Mouse (Mus musculus) megakaryocyte, adult 5-6 weeks (primary cell): ENCODE results near the gene Acadl. TPM values are rescaled to one million over a fixed set of nuclear protein-coding genes. Genes with fewer than 3 reads are reported as not detected.

ENCODE experiments used
- ATAC-seq: 2 replicates; pipeline ENCODE4 v1.8.0; 2016; ENCODE audit warnings: mild to moderate bottlenecking, inconsistent platforms; ENCODE audit not compliant: poor library complexity, severe bottlenecking
- total RNA-seq, 2 experiments: library from RNA; stranded (forward) in 1 of 2; stranded (reverse) in 1 of 2; fragments of 153-499, 151-499 nt in 1 of 2; fragments of 221-1000, 200-1000 nt in 1 of 2; gene quantifications; 2 replicates each; pipeline versions ENCODE4 v1.2.3 to v1.2.4; 2015 to 2017

Acadl gene
- 75.7 and 87.7 TPM in 2 replicates for total RNA-seq (2015)
- 54.4 and 62.6 TPM in 2 replicates for total RNA-seq (2017)

DNA sequence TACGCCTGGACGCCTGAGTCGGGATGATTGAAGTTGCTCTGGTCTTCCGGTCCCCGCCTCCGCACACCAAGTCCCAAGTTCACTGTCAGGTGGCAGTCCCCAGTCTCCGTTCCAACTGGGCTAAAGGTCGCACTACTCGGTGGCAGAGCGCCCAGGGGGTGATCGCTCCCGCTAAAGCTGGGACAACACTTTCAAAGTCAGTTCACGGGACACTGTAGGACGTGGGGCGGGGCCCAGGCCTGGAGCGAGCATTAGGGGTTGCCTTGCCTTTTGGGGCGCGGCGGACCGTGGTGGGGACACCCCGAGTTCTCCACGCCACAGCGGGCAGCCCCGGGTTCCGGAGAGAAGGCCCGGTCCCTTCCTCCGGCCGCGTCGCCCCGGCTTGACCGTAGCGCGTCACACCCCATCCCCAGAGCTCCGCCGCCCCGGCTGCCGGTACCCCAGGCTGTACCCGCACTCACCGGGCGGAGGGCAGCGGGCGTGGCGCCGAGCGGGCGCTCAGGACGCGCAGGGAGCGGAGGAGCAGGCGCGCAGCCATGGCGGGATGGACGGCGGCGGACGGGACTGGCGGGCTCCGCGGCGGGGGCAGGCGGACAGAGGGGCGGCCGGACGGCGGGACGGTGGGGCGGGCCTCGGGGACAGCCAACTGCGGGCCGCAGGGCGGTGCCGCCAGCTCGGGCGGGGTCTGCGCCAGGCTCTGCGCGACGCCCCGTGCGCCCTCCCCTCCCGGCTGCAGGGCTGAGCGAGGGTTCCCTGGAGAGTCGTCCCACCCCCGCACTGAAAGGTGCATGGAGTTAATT is at the start of gene Acadl:
Gene Acadl, minus strand, starts transcription at position 566 of the 800 bp plus-strand sequence.
- ATAC-seq, result peak; percentile 82

DNA sequence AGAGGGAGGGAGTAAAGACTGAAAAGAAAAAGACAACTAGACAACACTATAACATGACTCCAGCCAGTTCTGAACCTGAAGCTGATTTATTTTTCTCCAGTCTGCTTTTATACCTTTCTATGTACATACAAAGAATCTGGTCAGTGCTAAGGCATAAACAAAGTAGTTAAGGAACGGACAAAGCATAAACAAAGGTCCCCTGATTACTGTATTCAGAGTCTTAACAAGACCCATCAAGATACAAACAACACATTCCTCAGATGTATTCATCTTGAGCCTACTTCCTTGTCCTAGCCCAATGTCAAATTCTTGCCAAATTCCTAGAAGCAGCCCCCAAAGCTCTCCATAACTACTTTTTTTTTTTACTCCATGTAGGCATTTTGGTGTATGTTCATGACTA is 49.2 kb upstream of the Acadl start:
- ATAC-seq, result no peak

DNA sequence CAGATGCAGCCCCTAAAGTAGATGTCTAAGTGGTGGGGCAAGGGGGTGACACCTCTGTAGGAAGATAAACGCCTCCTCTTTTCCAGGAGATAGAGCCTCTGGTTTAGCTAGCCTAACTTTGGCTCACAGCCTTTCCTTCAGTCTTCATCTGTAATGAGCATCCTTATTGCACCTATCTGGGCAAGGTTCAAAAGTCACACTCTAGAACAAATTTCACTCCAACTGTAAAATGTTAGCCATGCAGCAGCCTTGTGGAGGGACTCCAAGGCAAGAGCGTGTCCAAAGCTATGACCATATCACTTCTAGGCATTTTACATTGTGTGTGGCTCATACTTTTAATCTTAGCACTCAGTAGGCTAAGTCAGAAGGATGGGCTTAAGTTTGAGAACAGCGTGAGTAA is 39.5 kb upstream of the Acadl start:
- no peak for ATAC-seq

DNA sequence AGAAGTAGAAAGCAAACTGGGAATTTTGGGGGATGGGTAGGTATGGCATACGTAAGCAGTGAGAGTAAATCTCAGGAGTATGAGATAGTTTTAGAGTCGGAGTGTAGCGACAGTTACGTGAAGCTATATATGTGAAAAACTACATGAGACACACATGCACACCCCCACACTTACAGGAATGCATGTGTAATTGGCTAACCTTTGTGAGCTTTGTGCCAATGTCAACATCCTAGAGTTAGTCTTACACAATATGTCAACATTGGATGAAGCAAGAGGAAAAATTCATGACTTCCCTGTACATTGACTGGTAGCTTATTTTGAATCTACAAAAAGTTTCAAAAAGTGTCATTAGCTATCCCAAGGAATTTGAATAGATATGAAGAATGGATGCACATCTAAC is 37.9 kb upstream of the Acadl start:
- ATAC-seq, result peak; percentile 63

DNA sequence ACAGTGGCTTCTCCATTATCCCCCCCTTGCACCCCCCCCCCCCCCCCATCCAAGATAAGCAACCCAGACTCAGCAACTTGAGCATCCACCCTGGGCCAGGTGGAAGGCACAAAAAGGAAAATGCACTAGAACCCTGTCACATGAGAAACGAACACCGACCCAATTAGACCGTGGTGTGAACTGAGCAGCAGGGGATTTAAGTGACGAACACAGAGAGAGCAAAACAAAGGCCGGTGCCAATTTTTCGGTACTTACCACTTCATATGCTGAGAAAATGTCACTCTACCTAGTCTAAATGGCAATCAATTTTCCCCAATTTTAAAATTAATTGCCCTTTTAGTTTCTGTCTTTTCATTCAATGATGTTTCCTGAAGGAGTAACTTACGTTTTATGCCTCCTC is 35.2 kb upstream of the Acadl start:
- ATAC-seq, result no peak

DNA sequence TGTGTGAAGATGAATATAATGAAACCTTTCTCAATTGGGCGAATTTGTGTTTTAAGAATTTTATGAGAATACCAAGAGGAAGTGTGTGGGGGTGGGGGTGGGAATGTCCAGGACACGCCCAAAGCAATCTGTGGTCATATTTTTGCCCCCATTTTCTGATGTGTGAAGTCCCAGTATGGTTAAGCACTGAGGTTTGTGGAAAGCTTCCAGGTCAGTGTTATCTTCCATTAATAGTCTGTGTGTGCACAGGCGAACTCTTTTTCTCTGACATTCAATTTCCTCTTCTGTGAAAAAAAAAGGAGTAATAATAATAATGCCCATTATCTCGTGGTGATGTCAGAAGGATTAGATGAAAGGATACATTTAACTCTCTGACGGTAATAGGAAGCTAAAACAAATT is 33.5 kb upstream of the Acadl start:
- peak; percentile 11 for ATAC-seq

DNA sequence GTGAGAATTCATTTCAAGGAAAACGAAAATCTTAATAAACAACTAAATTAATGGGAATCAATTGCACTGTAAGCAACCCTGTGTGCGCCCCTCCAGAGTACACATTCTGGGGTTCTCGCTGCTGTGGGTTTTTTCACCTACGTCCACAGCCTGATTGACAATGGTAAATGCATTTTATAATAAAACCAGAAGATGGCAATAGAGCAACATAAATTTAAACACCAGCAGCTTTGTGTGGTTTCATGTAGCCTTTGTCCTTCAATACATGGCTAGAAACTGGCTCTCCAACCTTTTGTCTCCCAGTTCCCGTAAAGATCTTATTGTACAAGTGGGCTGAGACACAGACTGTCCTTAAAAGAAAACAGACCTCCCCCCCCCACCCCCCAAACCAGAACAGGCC is 33.0 kb upstream of the Acadl start:
- ATAC-seq, result peak; percentile 79

DNA sequence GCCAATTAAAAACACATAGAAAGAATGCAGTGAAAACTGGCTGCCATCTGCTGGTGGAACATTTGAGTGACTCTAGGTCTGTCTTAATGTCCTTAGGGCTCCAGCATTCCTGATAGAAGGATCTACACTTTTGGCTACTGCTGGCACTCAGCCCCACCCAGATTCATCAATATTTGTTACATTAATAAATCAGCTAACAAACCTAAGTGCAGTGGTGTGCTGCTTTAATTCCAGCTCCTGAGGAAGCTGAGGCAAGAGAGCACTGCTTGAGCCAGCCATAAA is 32.7 kb upstream of the Acadl start:
- peak; percentile 52 for ATAC-seq

DNA sequence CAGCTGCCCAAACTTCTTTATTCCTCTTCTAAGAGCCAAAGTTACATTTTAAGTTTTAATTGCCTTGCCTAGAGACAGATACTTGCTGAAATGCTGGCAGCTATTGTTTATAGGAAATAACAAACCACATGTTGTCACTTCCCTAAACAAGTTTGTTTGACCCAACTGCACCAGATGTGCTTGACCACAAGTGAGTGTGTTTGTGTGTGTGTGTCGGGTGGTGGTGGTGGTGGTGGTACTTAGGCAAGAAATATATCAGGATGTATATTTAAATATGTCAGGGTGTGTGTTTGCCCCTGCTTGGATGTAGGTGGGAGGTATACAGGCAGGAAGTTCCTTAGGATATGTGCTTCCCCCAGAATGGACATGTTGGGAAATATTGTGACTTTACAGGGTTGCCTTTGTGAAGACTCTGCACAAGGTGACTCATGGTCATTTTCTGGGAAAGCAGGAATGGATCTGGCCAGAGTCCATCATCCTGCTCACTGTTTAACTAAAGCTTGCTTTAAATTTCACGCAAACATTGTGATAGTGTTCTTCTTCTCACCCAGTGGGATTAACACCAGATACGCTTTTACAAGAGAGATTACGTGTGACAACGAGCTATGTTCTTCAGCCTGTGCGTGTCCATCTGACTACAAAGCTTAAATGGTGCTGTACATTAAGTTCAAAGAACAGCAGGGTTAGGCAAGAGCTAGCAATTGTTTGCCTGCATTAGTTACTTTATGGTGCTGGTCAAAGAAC is 32.2 kb upstream of the Acadl start:
- ATAC-seq, result peak; percentile 58

DNA sequence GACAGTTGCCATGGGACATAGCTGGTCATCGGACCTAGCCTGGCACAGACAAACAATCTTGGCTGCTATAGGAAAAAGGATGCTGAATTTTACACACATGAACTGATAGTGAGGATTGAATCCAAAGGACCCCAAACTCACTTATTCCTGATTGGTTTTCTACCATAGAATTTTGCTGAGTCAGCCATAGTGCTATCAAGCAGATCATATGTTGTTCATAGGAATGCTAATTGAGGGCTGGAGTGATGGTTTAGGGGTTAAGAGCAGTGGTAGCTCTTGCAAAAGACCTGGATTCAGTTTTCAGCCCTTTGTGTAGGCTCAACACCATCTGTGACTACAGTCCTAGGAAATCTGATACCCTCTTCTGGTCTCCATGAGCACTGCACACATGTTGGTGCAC is 24.1 kb upstream of the Acadl start:
- no peak for ATAC-seq

DNA sequence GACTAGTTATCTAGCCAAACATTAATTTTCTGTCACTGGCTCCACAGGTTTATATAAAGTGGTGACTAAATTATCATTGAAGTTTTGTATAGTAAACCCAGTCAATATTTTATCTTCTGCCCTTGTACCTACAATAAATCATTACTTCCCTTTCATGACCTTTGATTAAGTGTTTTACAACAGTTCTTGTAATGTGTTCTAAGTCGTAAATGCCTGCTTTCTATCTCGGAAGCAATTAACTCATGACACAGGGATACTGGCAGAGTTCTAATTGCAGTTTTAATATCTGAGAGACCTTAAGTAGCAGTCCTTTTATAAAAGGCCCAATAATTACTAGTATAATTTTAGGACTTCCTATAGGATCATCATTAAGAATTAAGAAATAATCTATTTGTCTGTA is 17.1 kb upstream of the Acadl start:
- ATAC-seq, result no peak

DNA sequence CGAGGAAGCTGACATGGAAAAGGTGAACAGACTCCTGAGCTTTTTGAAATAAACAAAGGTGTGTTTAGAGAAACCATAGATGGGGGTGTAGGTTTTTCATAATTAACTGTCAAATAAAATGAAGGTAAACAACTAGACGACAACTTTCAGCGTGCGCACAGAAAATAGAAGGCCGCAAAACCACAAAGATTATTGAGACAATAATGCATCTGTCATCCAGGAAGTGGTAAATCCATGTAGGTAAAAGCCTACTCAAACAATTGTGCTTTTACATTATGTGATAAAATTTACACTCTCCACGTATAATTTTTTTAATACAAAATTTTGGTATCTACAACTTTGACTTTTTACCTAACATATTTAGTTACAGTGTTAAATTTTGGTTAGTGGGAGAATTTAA is 11.7 kb upstream of the Acadl start:
- no peak for ATAC-seq

DNA sequence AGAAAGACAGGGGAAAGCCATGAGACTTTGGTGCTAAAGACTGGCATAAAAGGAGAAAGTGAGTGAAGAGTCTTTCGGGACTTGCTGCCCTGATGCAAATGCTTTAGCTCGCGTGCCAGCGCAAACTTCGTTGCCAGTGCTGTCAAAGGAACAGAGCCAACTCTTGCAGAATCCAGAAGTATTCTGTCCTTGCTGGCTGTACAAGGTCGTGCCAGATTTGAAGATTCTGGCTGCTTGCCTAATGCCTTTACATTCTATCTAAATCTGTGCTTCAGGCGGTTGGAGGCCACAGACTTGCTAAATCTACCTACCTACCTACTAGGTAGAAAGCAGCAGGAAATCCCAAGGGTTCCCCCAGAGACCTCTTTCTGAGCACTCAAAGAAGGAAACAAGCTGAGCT is 8.5 kb upstream of the Acadl start:
- no peak for ATAC-seq

DNA sequence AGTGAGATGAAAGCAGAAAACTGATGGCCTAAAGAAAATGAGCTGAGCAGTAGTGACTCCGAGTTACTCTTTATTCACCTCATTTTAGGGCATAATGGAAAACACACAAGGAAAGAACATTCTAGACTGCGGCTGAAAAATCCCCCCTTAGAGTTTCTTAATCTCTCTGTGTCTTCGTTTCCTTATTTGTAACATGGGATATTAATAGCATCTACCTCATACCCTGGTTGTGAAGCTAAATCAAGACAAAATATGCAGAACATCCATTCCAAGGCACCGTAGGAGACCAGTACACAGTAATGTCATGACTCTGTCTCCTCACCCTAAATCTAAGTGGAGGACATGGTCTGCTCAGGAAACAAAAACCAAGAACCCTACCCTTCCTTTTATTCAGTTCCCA is 2.6 kb upstream of the Acadl start:
- ATAC-seq, result no peak

DNA sequence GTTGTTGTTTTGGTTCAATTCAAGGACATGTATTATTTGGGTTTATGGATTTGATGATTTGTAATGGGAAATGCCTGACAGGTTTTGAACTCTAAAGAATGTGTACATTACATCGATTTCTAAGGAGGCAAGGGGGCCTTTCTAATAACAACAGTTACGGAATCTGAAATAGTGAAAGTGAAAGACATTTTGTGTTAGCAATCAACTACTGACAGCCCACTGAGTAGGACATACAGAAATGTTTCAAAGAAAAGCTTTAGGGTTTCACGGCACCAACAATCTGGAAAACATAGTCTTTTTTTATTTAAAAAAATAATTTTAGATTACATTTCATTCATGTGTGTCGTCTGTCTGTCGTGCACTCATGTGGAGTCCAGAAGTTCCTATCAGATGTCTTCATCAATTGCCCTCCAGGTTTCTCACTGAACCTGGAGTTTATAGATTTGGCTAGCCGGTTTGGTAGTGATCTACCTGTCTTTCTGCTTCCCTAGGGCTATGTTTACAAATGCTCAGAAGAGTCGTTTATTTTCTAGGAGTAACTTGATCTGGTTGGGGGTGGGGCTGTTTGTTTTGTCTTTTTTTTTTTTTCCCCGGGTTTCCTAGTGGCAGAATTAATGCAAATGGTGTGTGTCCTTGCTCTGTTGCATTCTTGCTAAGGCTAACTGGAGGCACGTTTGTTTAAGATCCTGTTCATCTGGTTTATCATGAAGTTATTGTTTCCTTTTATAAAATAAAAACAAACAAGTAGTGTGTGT is 841 bp upstream of the Acadl start:
- ATAC-seq, result no peak

DNA sequence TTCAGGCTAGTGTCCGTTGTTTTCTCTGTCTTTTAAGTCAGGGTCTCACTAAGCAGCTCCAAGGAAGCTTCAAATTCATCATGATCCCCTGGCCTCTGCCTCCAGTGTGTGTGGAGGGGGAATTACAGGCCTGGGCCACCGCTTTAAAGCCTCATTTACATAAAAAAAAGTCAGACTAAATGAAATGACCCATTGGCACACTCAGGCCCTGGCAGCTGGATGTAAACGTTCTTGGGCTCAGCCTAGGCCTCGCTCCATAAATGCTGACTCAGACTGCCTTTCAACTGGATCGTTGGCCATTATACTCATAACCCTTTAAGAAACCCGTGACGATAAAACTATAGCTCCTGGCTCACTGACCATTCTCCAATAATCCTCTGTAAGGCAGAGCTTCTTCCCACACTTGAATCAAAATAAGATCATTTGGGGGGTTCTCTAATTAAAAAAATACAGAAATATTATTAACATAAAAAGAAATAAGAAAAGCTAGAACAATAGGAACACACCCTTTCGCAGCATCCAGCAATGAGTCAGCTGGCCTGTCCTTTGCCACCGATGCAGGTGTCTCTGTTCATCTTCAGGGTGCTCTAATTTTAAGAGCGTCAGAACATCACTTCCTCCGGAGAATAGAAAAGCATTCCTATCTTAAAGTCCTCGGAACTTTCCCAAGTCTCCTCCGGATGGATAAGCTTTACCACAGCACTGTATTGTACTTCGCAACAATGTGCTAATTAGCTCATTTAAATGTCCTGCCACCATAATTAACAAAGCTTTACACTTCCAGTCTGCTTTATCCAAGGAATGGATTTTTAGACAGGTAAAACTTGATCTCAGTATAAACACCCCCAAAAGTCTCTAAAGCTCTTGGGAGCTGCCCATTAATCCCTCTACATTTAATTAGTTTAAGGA is 1.1 kb downstream of the Acadl start:
- no peak for ATAC-seq

DNA sequence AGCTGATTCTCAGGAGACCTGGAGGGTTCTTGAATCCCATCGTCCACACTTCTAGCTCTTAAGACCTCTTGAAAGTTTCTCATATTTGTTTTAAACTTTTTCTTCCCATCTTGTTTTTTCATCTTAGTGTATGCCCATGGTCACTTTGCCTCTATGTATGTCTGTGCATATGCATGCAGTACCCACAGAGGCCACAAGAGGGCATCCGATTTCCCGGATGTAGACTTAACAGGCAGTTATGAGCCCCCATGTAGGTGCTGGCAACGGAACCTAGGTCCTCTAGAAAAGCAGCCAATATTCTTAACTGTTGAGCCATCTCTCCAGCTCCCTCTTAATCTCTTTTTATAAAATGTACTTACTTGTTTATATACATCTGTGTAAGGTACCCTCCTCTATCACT is 15.6 kb downstream of the Acadl start:
- ATAC-seq, result no peak

DNA sequence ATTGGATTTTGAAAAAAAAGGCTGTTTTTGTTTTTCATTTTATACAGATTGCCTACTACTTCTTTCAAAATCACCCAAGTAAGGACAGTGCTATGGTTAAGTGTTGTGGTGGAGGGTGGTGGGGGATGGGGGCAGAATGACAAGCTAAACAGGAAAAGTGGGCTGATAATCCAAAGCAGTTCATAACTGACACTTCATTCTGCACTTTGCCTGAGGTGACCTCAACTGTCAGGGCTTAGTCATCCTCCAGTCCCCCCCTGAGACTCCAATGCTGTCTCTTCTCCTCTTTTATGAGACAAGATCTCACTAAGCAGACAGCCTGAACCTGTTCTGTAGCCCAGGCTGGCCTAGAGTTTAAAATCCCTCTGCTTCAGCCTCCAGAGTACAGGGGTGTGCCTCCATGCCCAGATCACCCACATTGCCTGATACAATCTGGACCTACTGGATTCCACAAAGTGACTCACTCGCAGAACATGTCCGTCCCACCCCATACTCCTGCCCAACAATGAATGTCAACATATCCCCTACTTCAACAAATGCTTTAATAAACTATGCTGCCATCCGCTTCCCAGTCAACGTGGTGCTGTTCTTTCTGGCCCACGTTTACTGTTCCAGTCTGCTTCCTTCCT is 17.3 kb downstream of the Acadl start:
- ATAC-seq, result no peak

DNA sequence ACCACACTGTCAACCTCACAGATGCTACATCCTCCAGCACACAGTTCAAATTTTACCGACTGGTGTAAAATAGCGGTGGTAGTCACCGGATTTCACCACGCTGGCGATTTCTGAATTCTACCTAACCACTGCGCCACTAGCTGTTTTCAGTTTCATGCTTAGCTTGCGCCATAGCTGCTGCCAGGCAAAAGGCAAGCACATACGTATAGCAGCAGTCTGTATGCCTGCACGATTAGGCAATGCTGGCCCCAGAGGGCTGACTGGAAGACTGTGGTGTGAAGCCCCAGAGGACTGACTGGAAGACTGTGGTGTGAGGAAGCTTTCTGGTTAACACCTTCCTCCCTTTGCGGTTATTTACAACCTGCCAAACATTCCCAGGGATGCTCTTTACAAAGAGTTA is 21.1 kb downstream of the Acadl start:
- ATAC-seq, result peak; percentile 74

DNA sequence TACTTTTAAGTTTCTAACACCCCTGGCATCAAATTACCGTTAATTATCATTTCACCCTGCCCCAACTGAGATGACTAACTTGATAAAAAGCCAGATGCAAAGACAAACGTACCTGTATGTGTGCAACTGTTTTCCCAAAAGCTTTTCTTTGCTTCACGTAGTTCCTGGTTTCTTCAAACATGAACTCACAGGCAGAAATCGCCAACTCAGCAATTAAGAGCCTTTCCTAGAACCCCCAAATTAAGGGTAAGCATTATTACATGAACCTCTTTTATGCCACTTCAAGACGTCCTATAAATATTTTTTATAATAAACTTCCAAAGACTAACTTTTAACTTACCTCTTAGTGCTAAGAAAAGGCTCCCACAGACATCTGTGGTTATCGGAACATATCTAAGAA is 21.6 kb downstream of the Acadl start:
- ATAC-seq, result no peak
